Mouse (Mus musculus) heart, embryonic 16.5 days (tissue): ENCODE measurements around the gene Serpina3m. TPM values are rescaled to one million over a fixed set of nuclear protein-coding genes. Genes with fewer than 3 reads are reported as not detected.
"Not testable (repeated sequence)": the region's sequence is repeated elsewhere in the genome, so short reads cannot be mapped to it uniquely, and the experiment has no call there.

Experiments
- ATAC-seq: fragments of 200-750 bp; cut with Nextera tagmentation; replicated peaks from 2 replicates; pipeline ENCODE4 v1.8.0; 2017; ENCODE audit warnings: moderate number of reproducible peaks; ENCODE audit not compliant: insufficient read depth, low FRiP score; ENCODE audit errors: extremely low read depth
- H3K27ac ChIP-seq: fragments of 300-500 bp; sonication (generic); 2 replicates; pipeline ENCODE4 v1.5.1; 2014; ENCODE audit warnings: mild to moderate bottlenecking, low read length, control low read depth, moderate library complexity
- H3K27me3 ChIP-seq: fragments of 300-500 bp; sonication (generic); 2 replicates; pipeline ENCODE4 v1.6.1; 2014; ENCODE audit warnings: low read length, mixed read lengths; ENCODE audit not compliant: control insufficient read depth, insufficient read depth
- H3K36me3 ChIP-seq: fragments of 300-500 bp; sonication (generic); 2 replicates; pipeline ENCODE4 v1.6.1; 2014; ENCODE audit not compliant: control insufficient read depth, insufficient read depth
- H3K4me1 ChIP-seq: fragments of 300-500 bp; sonication (generic); 2 replicates; pipeline ENCODE4 v1.6.1; 2014; ENCODE audit warnings: low read length, mixed read lengths; ENCODE audit not compliant: control insufficient read depth, insufficient read depth
- H3K4me2 ChIP-seq: fragments of 300-500 bp; sonication (generic); 2 replicates; pipeline ENCODE4 v1.6.1; 2014; ENCODE audit warnings: low read depth, mild to moderate bottlenecking, control low read depth, low read length
- H3K4me3 ChIP-seq: fragments of 300-500 bp; sonication (generic); 2 replicates; pipeline ENCODE4 v1.5.1; 2014; ENCODE audit warnings: mild to moderate bottlenecking, control low read depth, low read length
- H3K9ac ChIP-seq: fragments of 300-500 bp; sonication (generic); 2 replicates; pipeline ENCODE4 v1.6.1; 2014; ENCODE audit warnings: low read length, control low read depth
- H3K9me3 ChIP-seq: fragments of 300-500 bp; sonication (generic); replicated peaks from 2 replicates; pipeline ENCODE4 v1.6.1; 2016; ENCODE audit warnings: low read length; ENCODE audit not compliant: control insufficient read depth
- WGBS: fragments of 180-500 bp; shearing (Covaris S2); extraction: QIAGEN DNeasy Blood & Tissue Kit; methylation state at CpG from one replicate; pipeline ENCODE4 v1.1.7; 2014; 5-methylcytosine and 5-hydroxymethylcytosine counted together
- polyA plus RNA-seq: library from polyadenylated mRNA; unstranded; fragments of >200 nt; fragmentation: Nextera tagmentation; extraction: Ambion mirVana; gene quantifications from 2 replicates; pipeline ENCODE4 v1.2.1, GENCODE M21; 2015

The Serpina3m gene
- polyA plus RNA-seq, 1 experiment from 2014 or later, result not detected

GRCm38 (mm10) chr12:104338705-104339104, 419 bp downstream of the Serpina3m start:
- Histone ChIP-seq H3K36me3 (no peaks in the 10 kb centered on the region), H3K9ac (no peak overlapping the region), H3K4me2 (no peak overlapping the region), H3K27ac (no peak overlapping the region), H3K9me3 (no peaks in the 10 kb centered on the region), H3K4me3 (no peak overlapping the region), H3K4me1 (no peaks in the 10 kb centered on the region), H3K27me3 (no peaks in the 10 kb centered on the region)
- no peak for ATAC-seq
- 82% methylated on average over 3 of the region's 3 CpGs for WGBS

- not testable (repeated sequence) for H3K4me2 ChIP-seq
Observed at GRCm38 (mm10) chr12:104342489-104342888, 4.2 kb downstream of the Serpina3m start.

GRCm38 (mm10) chr12:104345181-104345580, 6.9 kb downstream of the Serpina3m start:
- no peak for ATAC-seq
- no peaks in the 10 kb centered on the region for H3K4me1 ChIP-seq
- no peaks in the 10 kb centered on the region for H3K36me3 ChIP-seq
- H3K4me2 ChIP-seq, result no peak overlapping the region
- WGBS, result 75% methylated on average over 2 of the region's 2 CpGs
- no peak overlapping the region for H3K27ac ChIP-seq
- no peak overlapping the region for H3K9ac ChIP-seq
- no peaks in the 10 kb centered on the region for H3K27me3 ChIP-seq
- no peaks in the 10 kb centered on the region for H3K9me3 ChIP-seq
- H3K4me3 ChIP-seq, result no peak overlapping the region

More at GRCm38 (mm10) chr12:104342489-104342888, 4.2 kb downstream of the Serpina3m start:
- not testable (repeated sequence) for H3K27me3 ChIP-seq, H3K36me3 ChIP-seq, H3K27ac ChIP-seq, H3K4me3 ChIP-seq, H3K9me3 ChIP-seq, H3K4me1 ChIP-seq, ATAC-seq, H3K9ac ChIP-seq

GRCm38 (mm10) chr12:104345707-104346106, 7.4 kb downstream of the Serpina3m start:
- Histone ChIP-seq H3K36me3 (no peaks in the 10 kb centered on the region), H3K9ac (no peak overlapping the region), H3K4me3 (no peak overlapping the region), H3K9me3 (no peaks in the 10 kb centered on the region), H3K27ac (no peak overlapping the region), H3K4me1 (no peaks in the 10 kb centered on the region), H3K4me2 (no peak overlapping the region), H3K27me3 (no peaks in the 10 kb centered on the region)
- no peak for ATAC-seq

DNA sequence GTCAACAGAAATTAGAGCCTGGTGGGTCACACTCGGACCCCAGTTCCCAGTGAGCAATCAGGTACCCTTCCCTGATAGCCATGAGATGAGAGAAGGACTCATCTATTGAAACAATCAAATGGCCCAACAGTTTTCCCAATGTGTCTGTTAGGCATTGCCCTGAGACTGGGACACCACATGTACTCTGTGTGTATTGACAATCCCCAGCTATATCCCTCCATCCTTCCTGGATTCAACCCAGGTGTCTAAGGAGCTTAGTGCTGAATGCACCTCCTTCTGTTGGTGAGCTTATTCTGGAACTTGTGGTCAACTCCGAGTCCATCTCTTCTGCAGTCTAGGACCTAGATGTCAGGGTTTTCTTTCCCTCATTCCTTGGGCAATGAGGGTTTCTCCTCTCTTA, 8.8 kb downstream of the Serpina3m start:
- no peak overlapping the region for H3K27ac ChIP-seq
- H3K27me3 ChIP-seq, result no peaks in the 10 kb centered on the region
- no peaks in the 10 kb centered on the region for H3K9me3 ChIP-seq
- ATAC-seq, result no peak
- WGBS, result 70% methylated on average over 2 of the region's 2 CpGs
- H3K36me3 ChIP-seq, result no peaks in the 10 kb centered on the region
- H3K4me2 ChIP-seq, result no peak overlapping the region
- no peaks in the 10 kb centered on the region for H3K4me1 ChIP-seq
- H3K4me3 ChIP-seq, result no peak overlapping the region
- no peak overlapping the region for H3K9ac ChIP-seq

GRCm38 (mm10) chr12:104351812-104352211, 13.5 kb downstream of the Serpina3m start:
- H3K9ac ChIP-seq, H3K4me3 ChIP-seq, H3K4me1 ChIP-seq, H3K27ac ChIP-seq, H3K4me2 ChIP-seq, H3K27me3 ChIP-seq, H3K9me3 ChIP-seq, ATAC-seq, H3K36me3 ChIP-seq: not testable (repeated sequence)
- WGBS, result 20% methylated on average over 3 of the region's 3 CpGs

DNA sequence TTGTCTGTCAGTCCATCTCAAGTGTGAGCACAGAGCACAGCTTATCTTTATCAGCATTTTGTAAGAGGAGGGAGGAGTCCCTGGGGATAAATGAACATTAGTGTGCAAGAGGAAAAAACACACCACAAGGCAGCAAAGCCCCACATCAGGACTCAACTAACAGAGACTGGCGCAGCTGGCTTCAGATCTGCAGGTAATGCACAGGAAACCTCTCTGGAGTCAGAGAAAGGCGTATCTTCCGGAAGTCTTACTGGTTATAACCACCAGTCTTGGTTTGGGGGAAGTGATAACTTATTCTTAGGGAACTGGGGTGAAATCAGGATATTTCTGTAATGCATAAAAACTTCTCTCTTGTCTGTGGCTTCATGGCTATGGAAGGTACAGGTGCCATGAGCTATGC, 17.7 kb downstream of the Serpina3m start:
- Histone ChIP-seq H3K27me3 (no peaks in the 10 kb centered on the region), H3K27ac (no peak overlapping the region), H3K4me2 (no peak overlapping the region), H3K36me3 (no peaks in the 10 kb centered on the region), H3K9ac (no peak overlapping the region), H3K9me3 (no peaks in the 10 kb centered on the region), H3K4me1 (no peaks in the 10 kb centered on the region), H3K4me3 (no peak overlapping the region)
- no peak for ATAC-seq
- 80% methylated on average over 3 of the region's 3 CpGs for WGBS

GRCm38 (mm10) chr12:104369986-104370385, 31.7 kb downstream of the Serpina3m start:
- ATAC-seq, result no peak
- H3K27me3 ChIP-seq, result no peaks in the 10 kb centered on the region
- H3K4me3 ChIP-seq, result no peak overlapping the region
- H3K36me3 ChIP-seq, result no peaks in the 10 kb centered on the region
- no peaks in the 10 kb centered on the region for H3K9me3 ChIP-seq
- H3K4me1 ChIP-seq, result no peaks in the 10 kb centered on the region
- 77% methylated on average over 3 of the region's 3 CpGs for WGBS
- no peak overlapping the region for H3K9ac ChIP-seq
- no peak overlapping the region for H3K4me2 ChIP-seq
- no peak overlapping the region for H3K27ac ChIP-seq

DNA sequence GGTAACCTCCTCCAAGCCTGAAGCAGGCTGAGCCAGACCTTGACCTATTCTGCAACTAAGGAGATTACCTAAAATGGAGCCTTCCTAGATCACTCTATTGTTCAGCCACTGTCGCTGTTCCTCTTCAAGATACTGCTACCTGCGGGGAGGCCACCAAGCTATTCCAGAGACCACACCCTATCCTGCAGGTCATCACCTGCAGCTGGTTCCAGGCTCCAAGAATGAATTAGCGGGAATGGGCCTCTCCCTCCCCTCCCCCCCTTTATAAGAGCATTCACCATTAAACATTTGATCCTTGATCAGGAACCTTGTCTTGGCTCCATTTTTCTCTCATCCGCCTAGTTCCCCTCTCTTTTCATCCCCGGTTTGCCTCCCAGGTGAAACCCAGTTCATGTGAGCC, 38.9 kb downstream of the Serpina3m start:
- not testable (repeated sequence) for H3K9me3 ChIP-seq, H3K9ac ChIP-seq, H3K36me3 ChIP-seq, ATAC-seq, H3K27me3 ChIP-seq, H3K4me1 ChIP-seq, H3K4me3 ChIP-seq, H3K4me2 ChIP-seq, H3K27ac ChIP-seq
- WGBS, result 69% methylated on average over 5 of the region's 5 CpGs

DNA sequence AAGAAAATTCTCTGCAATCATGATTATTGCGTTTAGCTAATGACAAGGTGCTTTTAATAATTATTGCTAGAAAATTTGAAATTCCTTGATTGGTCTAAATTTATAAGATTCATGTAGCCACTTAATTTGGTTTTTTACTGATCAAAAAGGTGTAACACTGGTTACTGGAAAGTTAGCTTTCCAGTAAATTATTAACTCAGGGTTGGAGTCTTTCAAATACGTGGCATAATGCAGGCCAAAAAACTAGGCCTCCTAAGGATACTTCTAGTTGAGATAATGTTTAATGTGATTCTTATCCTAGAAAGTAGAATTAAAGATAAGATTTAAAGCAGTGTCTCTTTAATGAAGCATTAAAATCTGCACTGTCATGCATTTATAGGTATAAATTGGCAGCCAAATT, 40.1 kb downstream of the Serpina3m start:
- H3K9me3 ChIP-seq, H3K27me3 ChIP-seq, H3K27ac ChIP-seq, H3K4me3 ChIP-seq, H3K9ac ChIP-seq, ATAC-seq, H3K4me2 ChIP-seq, H3K36me3 ChIP-seq, H3K4me1 ChIP-seq: not testable (repeated sequence)
- 70% methylated on average over 2 of the region's 2 CpGs for WGBS
